Mouse (Mus musculus): Measurements from ENCODE around the gene Ap2a1.
A peak's percentile ranks its signal among the peaks of the same experiment; 100 is the strongest.

DNA sequence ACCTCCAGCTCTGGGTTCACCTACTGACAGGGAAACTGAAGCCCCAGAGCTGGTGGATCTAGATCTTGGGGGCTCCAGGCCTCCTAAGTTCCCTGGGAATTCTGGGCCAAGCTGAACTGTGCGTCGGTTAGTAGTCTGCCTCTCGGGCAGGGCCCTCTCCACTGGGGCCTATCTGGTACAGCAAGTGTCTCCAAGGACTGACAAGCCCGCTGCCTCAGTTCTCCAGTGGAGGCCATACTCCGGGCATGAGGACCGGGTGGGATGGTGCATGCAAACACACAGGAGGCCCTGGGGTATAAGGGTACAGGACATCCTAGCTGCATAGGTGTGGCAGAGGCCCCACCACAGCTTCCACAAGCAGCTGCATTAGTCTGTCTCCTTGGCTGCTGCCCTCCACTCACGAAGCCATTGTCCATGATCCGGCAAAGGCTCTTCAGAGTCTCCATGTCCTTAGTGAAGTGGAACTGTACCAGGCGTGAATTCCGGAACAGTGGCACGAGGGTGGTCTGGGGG, 65.3 kb downstream of the Ap2a1 start:
- TF ChIP-seq POLR2A (IDR thresholded peaks at IDR 0.05; ENCODE audit: control insufficient read depth, low read depth, low read length) (peak; percentile 27; the same call in 1 of the 2 replicates), CTCF (IDR thresholded peaks at IDR 0.05; ENCODE audit: control insufficient read depth, insufficient read depth, insufficient replicate concordance, low read depth, low read length) (no peak)

All from testis, adult 2 months (tissue).